Mouse (Mus musculus): ENCODE results near the gene Robo2. TPM values are rescaled to one million over a fixed set of nuclear protein-coding genes. Genes with fewer than 3 reads are reported as not detected.

The Robo2 gene
- polyA plus RNA-seq, 1 experiment from 2014 or later = 3.6 TPM

DNA sequence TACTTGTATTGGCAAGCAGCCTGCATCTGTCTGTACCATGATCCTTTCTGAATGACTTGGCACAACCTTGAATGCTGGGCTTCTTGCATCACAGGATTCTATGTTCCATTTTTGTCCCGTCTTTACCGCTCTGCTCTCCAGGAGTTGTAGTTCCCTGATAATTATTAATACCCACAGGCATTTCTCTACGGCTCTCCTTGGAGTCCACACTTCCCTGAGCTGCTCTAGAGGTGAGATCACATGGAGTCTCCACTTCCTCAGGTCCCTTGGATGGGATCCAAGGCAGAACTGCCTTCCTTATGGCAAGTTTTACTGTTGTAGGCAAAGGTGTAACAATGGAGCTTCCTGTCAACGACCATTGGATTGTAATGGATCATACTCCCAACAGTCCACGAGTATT lies 37.1 kb downstream of the Robo2 start:
- WGBS (ENCODE audit: insufficient replicate concordance) = 63% methylated on average over 5 of the region's 5 CpGs
- H3K9ac ChIP-seq (ENCODE audit: low read depth, low read length) = no peak overlapping the region
- H3K4me3 ChIP-seq (ENCODE audit: low read depth, low read length) = no peak overlapping the region
- H3K27ac ChIP-seq (ENCODE audit: low read length) = no peak overlapping the region
- no peaks in the 10 kb centered on the region for H3K27me3 ChIP-seq (ENCODE audit: control insufficient read depth, insufficient read depth, low read depth, low read length)
- no peaks in the 10 kb centered on the region for H3K36me3 ChIP-seq (ENCODE audit: control insufficient read depth, insufficient read depth)
- H3K9me3 ChIP-seq (replicated peaks; ENCODE audit: control insufficient read depth, low read length) = no peaks in the 10 kb centered on the region
- H3K4me2 ChIP-seq (ENCODE audit: low read depth, low read length) = no peak overlapping the region
- no peaks in the 10 kb centered on the region for H3K4me1 ChIP-seq (ENCODE audit: control insufficient read depth, low read depth, low read length)
- ATAC-seq (ENCODE audit: low read depth) = no peak

DNA sequence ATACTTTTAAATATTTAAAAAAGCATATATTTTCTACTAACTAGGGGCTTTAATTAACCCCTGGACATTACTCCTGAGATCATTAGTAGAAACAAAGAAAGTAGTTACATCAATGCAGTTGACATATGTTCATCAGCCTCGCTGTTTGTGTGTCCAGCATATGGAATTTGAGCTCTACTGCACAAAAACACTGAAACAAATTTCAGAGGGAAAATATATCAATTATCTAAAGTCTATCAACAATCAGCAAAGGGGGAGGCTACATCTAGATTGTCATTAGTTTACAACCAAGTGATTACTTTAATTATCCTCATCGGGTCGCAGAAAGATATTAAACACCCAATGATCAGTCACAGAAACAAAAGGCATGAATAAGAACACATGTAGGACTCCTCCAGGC lies 38.2 kb downstream of the Robo2 start:
- H3K9me3 ChIP-seq (replicated peaks; ENCODE audit: control insufficient read depth, low read length) = no peaks in the 10 kb centered on the region
- 65% methylated on average over 3 of the region's 3 CpGs for WGBS (ENCODE audit: insufficient replicate concordance)
- H3K36me3 ChIP-seq (ENCODE audit: control insufficient read depth, insufficient read depth) = no peaks in the 10 kb centered on the region
- H3K4me3 ChIP-seq (ENCODE audit: low read depth, low read length) = no peak overlapping the region
- ATAC-seq (ENCODE audit: low read depth) = no peak
- no peaks in the 10 kb centered on the region for H3K4me1 ChIP-seq (ENCODE audit: control insufficient read depth, low read depth, low read length)
- H3K27ac ChIP-seq (ENCODE audit: low read length) = no peak overlapping the region
- no peak overlapping the region for H3K4me2 ChIP-seq (ENCODE audit: low read depth, low read length)
- no peak overlapping the region for H3K9ac ChIP-seq (ENCODE audit: low read depth, low read length)
- no peaks in the 10 kb centered on the region for H3K27me3 ChIP-seq (ENCODE audit: control insufficient read depth, insufficient read depth, low read depth, low read length)

DNA sequence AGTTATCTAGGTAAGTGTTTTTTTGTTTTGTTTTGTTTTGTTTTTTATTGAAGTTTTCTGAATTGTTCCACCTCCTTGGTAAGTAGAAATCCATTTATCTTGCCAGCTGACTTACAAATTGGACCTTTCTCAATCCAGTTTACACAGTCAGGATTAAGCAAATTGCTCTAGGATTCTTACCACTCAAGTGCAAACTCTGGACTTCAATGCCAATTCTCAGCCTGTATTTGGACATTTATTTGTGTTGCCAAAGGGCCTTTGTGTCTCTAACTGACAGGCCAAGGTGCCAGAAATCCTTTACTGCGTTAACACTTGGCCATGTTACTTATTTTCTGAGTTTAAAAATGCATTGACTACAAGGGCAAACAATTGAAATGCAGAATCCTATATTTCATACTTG lies 38.7 kb downstream of the Robo2 start:
- Histone ChIP-seq H3K9me3 (replicated peaks; ENCODE audit: control insufficient read depth, low read length) (no peaks in the 10 kb centered on the region), H3K9ac (ENCODE audit: low read depth, low read length) (no peak overlapping the region), H3K27me3 (ENCODE audit: control insufficient read depth, insufficient read depth, low read depth, low read length) (no peaks in the 10 kb centered on the region), H3K36me3 (ENCODE audit: control insufficient read depth, insufficient read depth) (no peaks in the 10 kb centered on the region), H3K4me2 (ENCODE audit: low read depth, low read length) (no peak overlapping the region), H3K27ac (ENCODE audit: low read length) (no peak overlapping the region), H3K4me3 (ENCODE audit: low read depth, low read length) (no peak overlapping the region), H3K4me1 (ENCODE audit: control insufficient read depth, low read depth, low read length) (no peaks in the 10 kb centered on the region)
- 57% methylated on average over 1 of the region's 1 CpGs for WGBS (ENCODE audit: insufficient replicate concordance)
- no peak for ATAC-seq (ENCODE audit: low read depth)

DNA sequence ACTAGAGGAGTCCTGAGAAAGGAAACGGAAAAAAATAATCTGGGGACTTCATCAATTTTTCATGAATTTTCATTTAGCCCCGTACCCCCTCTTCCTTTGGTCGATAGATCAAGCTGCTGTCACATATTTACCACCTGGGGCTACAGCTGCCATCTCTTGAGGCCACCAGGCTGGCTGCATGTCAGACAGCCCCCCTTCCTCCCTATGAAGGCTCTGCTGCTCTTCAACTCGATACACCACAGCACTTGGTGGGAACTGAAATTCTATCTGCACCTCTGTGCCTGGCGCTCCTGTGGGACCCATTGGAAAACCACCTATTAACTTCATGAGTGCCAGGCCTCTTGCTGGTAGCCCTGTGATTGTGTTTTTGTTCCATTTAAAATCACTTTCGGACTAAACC lies 63.2 kb downstream of the Robo2 start:
- whole genome bisulfite sequencing (ENCODE audit: insufficient replicate concordance) = 68% methylated on average over 6 of the region's 6 CpGs
- no peak for ATAC-seq (ENCODE audit: low read depth)
- no peak overlapping the region for H3K4me3 ChIP-seq (ENCODE audit: low read depth, low read length)

DNA sequence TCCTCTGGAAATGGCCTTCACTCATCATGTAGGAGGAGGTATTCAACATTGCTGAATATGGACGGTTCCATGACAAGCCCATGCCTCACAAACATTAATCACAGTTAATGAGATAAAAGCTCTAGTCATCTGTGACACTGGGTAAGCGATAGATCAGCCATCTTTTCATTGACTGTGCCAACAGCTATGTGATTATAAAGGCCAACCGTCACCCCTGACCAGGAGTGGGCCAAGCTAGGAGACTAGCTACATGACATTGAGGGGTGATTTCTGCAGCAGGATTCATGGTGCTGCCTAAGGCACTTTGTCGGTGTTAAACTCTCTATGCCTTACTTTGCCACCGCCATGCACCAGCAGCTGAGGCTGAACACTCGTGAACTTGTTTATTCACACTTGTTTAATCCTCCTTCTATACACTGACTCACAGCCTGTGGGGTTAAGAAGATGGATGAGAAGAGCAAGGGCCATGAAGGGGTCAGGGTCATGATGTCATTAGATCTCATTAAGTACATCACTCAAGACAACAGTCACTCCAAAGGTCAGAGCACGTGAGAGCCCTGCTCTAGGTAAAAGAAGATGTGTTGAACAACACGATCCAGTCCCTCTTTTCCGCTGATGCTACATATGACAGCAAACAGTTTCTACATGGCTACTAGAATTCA lies 72.5 kb downstream of the Robo2 start:
- H3K4me2 ChIP-seq (ENCODE audit: low read depth, low read length) = no peak overlapping the region
- 63% methylated on average over 9 of the region's 9 CpGs for WGBS (ENCODE audit: insufficient replicate concordance)
- H3K36me3 ChIP-seq (ENCODE audit: control insufficient read depth, insufficient read depth) = no peaks in the 10 kb centered on the region
- no peak overlapping the region for H3K4me3 ChIP-seq (ENCODE audit: low read depth, low read length)
- no peak overlapping the region for H3K27ac ChIP-seq (ENCODE audit: low read length)
- no peaks in the 10 kb centered on the region for H3K27me3 ChIP-seq (ENCODE audit: control insufficient read depth, insufficient read depth, low read depth, low read length)
- H3K9me3 ChIP-seq (replicated peaks; ENCODE audit: control insufficient read depth, low read length) = no peaks in the 10 kb centered on the region
- no peaks in the 10 kb centered on the region for H3K4me1 ChIP-seq (ENCODE audit: control insufficient read depth, low read depth, low read length)
- no peak overlapping the region for H3K9ac ChIP-seq (ENCODE audit: low read depth, low read length)
- no peak for ATAC-seq (ENCODE audit: low read depth)

More for the DNA sequence above, 63.2 kb downstream of the Robo2 start:
- Histone ChIP-seq H3K27ac (ENCODE audit: low read length) (no peak overlapping the region), H3K36me3 (ENCODE audit: control insufficient read depth, insufficient read depth) (no peaks in the 10 kb centered on the region), H3K9me3 (replicated peaks; ENCODE audit: control insufficient read depth, low read length) (no peaks in the 10 kb centered on the region), H3K4me2 (ENCODE audit: low read depth, low read length) (no peak overlapping the region), H3K4me1 (ENCODE audit: control insufficient read depth, low read depth, low read length) (no peaks in the 10 kb centered on the region), H3K9ac (ENCODE audit: low read depth, low read length) (no peak overlapping the region), H3K27me3 (ENCODE audit: control insufficient read depth, insufficient read depth, low read depth, low read length) (no peaks in the 10 kb centered on the region)

DNA sequence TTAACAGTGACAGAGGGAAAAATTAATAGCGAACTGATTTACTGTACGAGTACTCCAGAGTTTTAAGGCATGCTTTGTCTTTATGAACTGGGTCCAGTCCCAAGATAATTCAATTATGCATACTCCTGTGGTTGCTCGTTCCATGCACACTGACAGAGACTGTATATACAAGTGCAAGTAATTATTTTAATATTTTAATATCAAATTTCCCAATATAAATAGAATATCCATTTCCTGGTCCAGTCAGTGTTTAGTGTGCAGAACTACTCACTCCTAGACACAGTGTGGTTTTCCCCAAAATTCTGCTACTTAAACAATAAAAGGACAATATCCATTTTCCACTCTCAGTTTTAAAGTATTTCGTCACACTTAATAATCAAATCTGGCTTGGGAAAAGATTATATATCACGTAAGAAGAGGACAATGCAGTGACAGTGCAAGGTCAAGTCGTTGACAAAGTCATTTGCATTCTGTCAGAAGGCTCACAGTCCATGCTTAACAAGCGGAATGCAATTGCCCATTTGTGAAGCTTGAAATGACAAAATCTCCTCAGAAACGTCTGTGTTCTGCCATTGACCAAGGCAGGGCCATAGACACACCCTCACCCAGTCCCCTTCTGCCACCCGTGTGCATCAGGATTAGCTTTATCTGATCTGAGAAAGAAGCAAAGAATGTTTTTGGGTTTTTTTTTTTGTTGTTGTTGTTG lies 89.8 kb downstream of the Robo2 start:
- ATAC-seq (ENCODE audit: low read depth) = no peak
- no peak overlapping the region for H3K9ac ChIP-seq (ENCODE audit: low read depth, low read length)
- no peaks in the 10 kb centered on the region for H3K27me3 ChIP-seq (ENCODE audit: control insufficient read depth, insufficient read depth, low read depth, low read length)
- no peak overlapping the region for H3K4me3 ChIP-seq (ENCODE audit: low read depth, low read length)
- no peaks in the 10 kb centered on the region for H3K9me3 ChIP-seq (replicated peaks; ENCODE audit: control insufficient read depth, low read length)
- 56% methylated on average over 9 of the region's 9 CpGs for WGBS (ENCODE audit: insufficient replicate concordance)
- no peak overlapping the region for H3K4me2 ChIP-seq (ENCODE audit: low read depth, low read length)
- no peaks in the 10 kb centered on the region for H3K4me1 ChIP-seq (ENCODE audit: control insufficient read depth, low read depth, low read length)
- no peaks in the 10 kb centered on the region for H3K36me3 ChIP-seq (ENCODE audit: control insufficient read depth, insufficient read depth)
- no peak overlapping the region for H3K27ac ChIP-seq (ENCODE audit: low read length)

DNA sequence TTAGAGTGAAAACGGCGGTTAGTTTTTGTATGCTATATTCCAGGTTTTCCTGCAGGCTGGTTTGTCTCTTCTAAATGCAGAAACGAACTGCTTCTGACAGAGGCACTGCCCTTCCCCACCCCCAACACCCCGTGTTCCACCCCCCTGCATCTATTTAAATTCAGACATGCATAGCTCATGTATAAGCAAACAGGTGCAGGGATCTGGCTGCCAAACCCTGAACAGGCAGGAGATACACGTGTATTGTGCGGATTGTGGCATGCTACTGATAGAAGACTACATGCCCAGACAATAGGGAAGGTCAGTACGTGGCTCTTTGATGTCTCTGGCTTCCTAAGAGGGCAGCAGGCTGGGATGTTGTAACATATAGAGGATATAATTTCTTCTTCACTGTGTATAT lies 95.5 kb downstream of the Robo2 start:
- no peak overlapping the region for H3K4me3 ChIP-seq (ENCODE audit: low read depth, low read length)
- no peaks in the 10 kb centered on the region for H3K4me1 ChIP-seq (ENCODE audit: control insufficient read depth, low read depth, low read length)
- H3K27me3 ChIP-seq (ENCODE audit: control insufficient read depth, insufficient read depth, low read depth, low read length) = no peaks in the 10 kb centered on the region
- no peak overlapping the region for H3K4me2 ChIP-seq (ENCODE audit: low read depth, low read length)
- no peak for ATAC-seq (ENCODE audit: low read depth)
- 49% methylated on average over 7 of the region's 7 CpGs for WGBS (ENCODE audit: insufficient replicate concordance)
- no peak overlapping the region for H3K9ac ChIP-seq (ENCODE audit: low read depth, low read length)
- H3K27ac ChIP-seq (ENCODE audit: low read length) = no peak overlapping the region
- H3K9me3 ChIP-seq (replicated peaks; ENCODE audit: control insufficient read depth, low read length) = no peaks in the 10 kb centered on the region
- H3K36me3 ChIP-seq (ENCODE audit: control insufficient read depth, insufficient read depth) = no peaks in the 10 kb centered on the region

DNA sequence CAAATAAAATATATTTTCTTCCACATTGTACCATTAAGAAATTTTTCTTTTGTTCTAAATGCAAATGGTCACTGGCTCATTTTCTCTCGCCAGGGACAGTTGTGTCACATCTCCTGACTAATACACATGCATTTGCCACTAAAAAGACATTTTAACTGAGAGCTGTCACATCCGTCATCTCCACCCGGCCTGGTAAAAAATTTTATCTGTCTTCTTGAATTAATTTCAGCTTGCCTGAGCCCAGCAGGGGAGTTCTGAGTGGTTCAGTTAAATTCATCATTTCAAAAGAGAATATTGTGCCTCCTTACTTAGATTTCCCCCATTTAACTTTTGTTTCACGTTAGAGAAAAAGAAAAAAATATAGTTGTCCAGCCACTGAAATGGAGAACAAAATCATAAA lies 98.4 kb downstream of the Robo2 start:
- Histone ChIP-seq H3K27me3 (ENCODE audit: control insufficient read depth, insufficient read depth, low read depth, low read length) (no peaks in the 10 kb centered on the region), H3K9me3 (replicated peaks; ENCODE audit: control insufficient read depth, low read length) (no peaks in the 10 kb centered on the region), H3K27ac (ENCODE audit: low read length) (no peak overlapping the region), H3K4me2 (ENCODE audit: low read depth, low read length) (no peak overlapping the region), H3K36me3 (ENCODE audit: control insufficient read depth, insufficient read depth) (no peaks in the 10 kb centered on the region), H3K4me1 (ENCODE audit: control insufficient read depth, low read depth, low read length) (no peaks in the 10 kb centered on the region), H3K4me3 (ENCODE audit: low read depth, low read length) (no peak overlapping the region), H3K9ac (ENCODE audit: low read depth, low read length) (no peak overlapping the region)
- WGBS (ENCODE audit: insufficient replicate concordance) = 45% methylated on average over 4 of the region's 4 CpGs
- ATAC-seq (ENCODE audit: low read depth) = no peak

DNA sequence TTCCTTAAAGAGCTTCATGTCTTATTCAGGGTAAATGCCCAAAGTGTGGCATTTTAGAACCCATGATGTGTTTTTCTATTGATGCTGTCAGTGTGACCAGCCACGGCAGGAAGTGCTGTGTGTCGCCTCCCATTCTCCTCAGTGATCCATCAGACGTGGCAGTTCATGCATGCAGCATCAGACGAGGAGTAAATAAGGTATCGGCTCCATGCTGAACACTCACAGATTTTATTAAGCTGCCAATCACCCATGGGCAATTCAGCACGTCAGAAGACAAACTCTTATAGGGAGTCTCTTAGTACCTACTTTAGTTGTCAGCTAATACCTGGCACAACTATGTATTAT lies 104.1 kb downstream of the Robo2 start:
- H3K4me1 ChIP-seq (ENCODE audit: control insufficient read depth, low read depth, low read length) = no peaks in the 10 kb centered on the region
- no peaks in the 10 kb centered on the region for H3K27me3 ChIP-seq (ENCODE audit: control insufficient read depth, insufficient read depth, low read depth, low read length)
- no peak overlapping the region for H3K27ac ChIP-seq (ENCODE audit: low read length)
- no peaks in the 10 kb centered on the region for H3K36me3 ChIP-seq (ENCODE audit: control insufficient read depth, insufficient read depth)
- no peak overlapping the region for H3K4me2 ChIP-seq (ENCODE audit: low read depth, low read length)
- no peak for ATAC-seq (ENCODE audit: low read depth)
- H3K4me3 ChIP-seq (ENCODE audit: low read depth, low read length) = no peak overlapping the region
- 49% methylated on average over 6 of the region's 6 CpGs for WGBS (ENCODE audit: insufficient replicate concordance)
- H3K9me3 ChIP-seq (replicated peaks; ENCODE audit: control insufficient read depth, low read length) = no peaks in the 10 kb centered on the region
- no peak overlapping the region for H3K9ac ChIP-seq (ENCODE audit: low read depth, low read length)

Data from liver, embryonic 16.5 days (tissue).